Comparison of ENCODE assay signal across 20 mouse cellular contexts in genomic region chr9:71753529-71753928, GRCm38 (mm10). TPM values are rescaled to one million over a fixed set of nuclear protein-coding genes. Genes with fewer than 3 reads are reported as not detected.
DNase-seq lines count a peak whose midpoint lies in the region; ATAC-seq and TF ChIP-seq lines count a peak whose summit lies in the region.
"Had no signal": no experiment of that assay in that cellular context is flagged by ENCODE, and none has a peak within 500 bp of the region (broad histone marks: within the 10 kb centered on the region; RNA-seq: fewer than 3 reads in every experiment).

No protein-coding gene starts in this region.

- H3K27me3 ChIP-seq in hindbrain, embryonic 10.5 days (ENCODE audit: insufficient read depth, poor library complexity, severe bottlenecking), result peaks cover 36% of the 10 kb centered on the region
- peaks cover 13% of the 10 kb centered on the region for H3K27me3 ChIP-seq in hindbrain, embryonic 13.5 days
- H3K27me3 ChIP-seq in lung, embryonic 14.5 days (ENCODE audit: insufficient read depth, low read length), result no peaks in the 10 kb centered on the region
- no peaks in the 10 kb centered on the region for H3K27me3 ChIP-seq in embryonic facial prominence, embryonic 14.5 days (replicated peaks; ENCODE audit: control insufficient read depth, insufficient read depth, low read length)
- H3K27me3 ChIP-seq: heart, embryonic 15.5 days had no signal

- H3K36me3 ChIP-seq in hindbrain, embryonic 10.5 days, result no peaks in the 10 kb centered on the region
- H3K36me3 ChIP-seq in hindbrain, embryonic 13.5 days, result no peaks in the 10 kb centered on the region
- H3K36me3 ChIP-seq in lung, embryonic 14.5 days (ENCODE audit: insufficient read depth), result no peaks in the 10 kb centered on the region
- no peaks in the 10 kb centered on the region for H3K36me3 ChIP-seq in embryonic facial prominence, embryonic 14.5 days (ENCODE audit: control insufficient read depth, insufficient read depth, low read length)
- H3K36me3 ChIP-seq: forebrain, embryonic 12.5 days; heart, embryonic 15.5 days had no signal

- no peak overlapping the region for H3K4me3 ChIP-seq in hindbrain, embryonic 10.5 days
- no peak overlapping the region for H3K4me3 ChIP-seq in hindbrain, embryonic 13.5 days
- H3K4me3 ChIP-seq in lung, embryonic 14.5 days (ENCODE audit: low read depth, low read length), result no peak overlapping the region
- no peak overlapping the region for H3K4me3 ChIP-seq in embryonic facial prominence, embryonic 14.5 days (ENCODE audit: low read depth, low read length)
- H3K4me3 ChIP-seq: forebrain, embryonic 12.5 days; heart, embryonic 15.5 days; layer of hippocampus, adult 2 months; left cerebral cortex, adult 2 months had no signal

- no peak overlapping the region for H3K4me2 ChIP-seq in hindbrain, embryonic 13.5 days
- no peak overlapping the region for H3K4me2 ChIP-seq in lung, embryonic 14.5 days
- H3K4me2 ChIP-seq in embryonic facial prominence, embryonic 14.5 days (ENCODE audit: low read depth, low read length), result no peak overlapping the region
- H3K4me2 ChIP-seq: forebrain, embryonic 12.5 days; heart, embryonic 15.5 days; midbrain, embryonic 11.5 days had no signal

- H3K27ac ChIP-seq in hindbrain, embryonic 10.5 days, result peak overlapping the region; percentile 40; the same call in 1 of the 2 replicates
- no peak overlapping the region for H3K27ac ChIP-seq in hindbrain, embryonic 13.5 days
- 0 out of 2 replicates have a peak overlapping the region, but pooled peaks have one; percentile 27 for H3K27ac ChIP-seq in lung, embryonic 14.5 days (ENCODE audit: low read depth)
- peak overlapping the region; percentile 63; the same call in 1 of the 2 replicates for H3K27ac ChIP-seq in embryonic facial prominence, embryonic 14.5 days (replicated peaks; ENCODE audit: low read depth, low read length)
- H3K27ac ChIP-seq: forebrain, embryonic 12.5 days; heart, embryonic 15.5 days; left cerebral cortex, adult 2 months; stomach, postnatal 0 days had no signal

- peaks cover 24% of the 10 kb centered on the region for H3K4me1 ChIP-seq in hindbrain, embryonic 10.5 days (replicated peaks)
- 0 out of 2 replicates have a peak, but pooled peaks cover 7% of the 10 kb centered on the region for H3K4me1 ChIP-seq in hindbrain, embryonic 13.5 days (replicated peaks)
- H3K4me1 ChIP-seq in lung, embryonic 14.5 days (ENCODE audit: insufficient read depth), result peaks cover 22% of the 10 kb centered on the region
- peaks cover 25% of the 10 kb centered on the region for H3K4me1 ChIP-seq in embryonic facial prominence, embryonic 14.5 days (ENCODE audit: control insufficient read depth, insufficient read depth, low read length)

- no peak for TF ChIP-seq CTCF in lung, embryonic 14.5 days (IDR thresholded peaks at IDR 0.05; ENCODE audit: low read depth)

- no peak overlapping the region for H3K9ac ChIP-seq in hindbrain, embryonic 13.5 days
- no peak overlapping the region for H3K9ac ChIP-seq in lung, embryonic 14.5 days
- H3K9ac ChIP-seq in embryonic facial prominence, embryonic 14.5 days (ENCODE audit: low read depth, low read length), result no peak overlapping the region
- H3K9ac ChIP-seq: forebrain, embryonic 12.5 days; heart, embryonic 15.5 days; liver, postnatal 0 days had no signal

- WGBS in hindbrain, embryonic 10.5 days, result 51% methylated on average over 4 of the region's 4 CpGs
- 55% methylated on average over 4 of the region's 4 CpGs for WGBS in hindbrain, embryonic 13.5 days
- WGBS in lung, embryonic 14.5 days, result 58% methylated on average over 4 of the region's 4 CpGs
- 21% methylated on average over 4 of the region's 4 CpGs for WGBS in embryonic facial prominence, embryonic 14.5 days

- no peaks in the 10 kb centered on the region for H3K9me3 ChIP-seq in hindbrain, embryonic 10.5 days
- no peaks in the 10 kb centered on the region for H3K9me3 ChIP-seq in hindbrain, embryonic 13.5 days
- H3K9me3 ChIP-seq in lung, embryonic 14.5 days (ENCODE audit: low read depth, low read length), result no peaks in the 10 kb centered on the region
- no peaks in the 10 kb centered on the region for H3K9me3 ChIP-seq in embryonic facial prominence, embryonic 14.5 days (ENCODE audit: control insufficient read depth, low read length)
- H3K9me3 ChIP-seq: forebrain, embryonic 12.5 days; heart, embryonic 15.5 days had no signal

- ATAC-seq in hindbrain, embryonic 13.5 days (ENCODE audit: low FRiP score), result no peak
- ATAC-seq in lung, embryonic 14.5 days (ENCODE audit: insufficient read depth), result no peak
- no peak; the same call in 1 of the 2 replicates for ATAC-seq in embryonic facial prominence, embryonic 14.5 days (ENCODE audit: low read depth)
- ATAC-seq in erythroid progenitor cell, adult 5-6 weeks (replicated peaks; ENCODE audit: low FRiP score, poor library complexity, severe bottlenecking), result no peak
- ATAC-seq: liver, postnatal 0 days had no signal

- DNase-seq in hindbrain, embryonic 10.5 days (ENCODE audit: low spot score), result no peak
- no peak for DNase-seq in lung, embryonic 14.5 days
- no peak for DNase-seq in lung, postnatal 25 days (ENCODE audit: low spot score)
- peak; percentile 69 for DNase-seq in embryonic facial prominence, embryonic 14.5 days (ENCODE audit: low spot score)
- DNase-seq in testis, postnatal 14 days (ENCODE audit: low spot score), result no peak
- DNase-seq: cerebellum, adult 9-11 months; gastrocnemius, postnatal 25 days; kidney, adult 9 months; liver; liver, postnatal 0 days; right cerebral cortex, postnatal 25 days; thymus, postnatal 14 days had no signal

RNA-seq across cellular contexts. Expression of gene Cgnl1, which starts 17.9 kb away (rescaled TPM):
- polyA plus RNA-seq in hindbrain, embryonic 10.5 days (2016; fragmentation: Nextera tagmentation; extraction: Ambion mirVana), result 5.7 and 6.7 TPM in 2 replicates
- 7.7 and 8.9 TPM in 2 replicates for polyA plus RNA-seq in hindbrain, embryonic 13.5 days (2015; fragmentation: Nextera tagmentation; extraction: Ambion mirVana)
- 16.2 and 19.3 TPM in 2 replicates for polyA plus RNA-seq in lung, embryonic 14.5 days (2014; fragmentation: Nextera tagmentation; extraction: Ambion mirVana)
- polyA plus RNA-seq in embryonic facial prominence, embryonic 14.5 days (2014; fragmentation: Nextera tagmentation; extraction: Ambion mirVana), result 11.7 and 12.6 TPM in 2 replicates
- total RNA-seq in erythroid progenitor cell, adult 5-6 weeks (2015; ENCODE audit: low replicate concordance), result not detected in 2 replicates
- total RNA-seq in erythroid progenitor cell, adult 5-6 weeks (2017; ENCODE audit: low replicate concordance), result not detected in 2 replicates
